Mouse (Mus musculus): Measurements from ENCODE around the gene Mfap1b.

GRCm38 (mm10) chr2:121446506-121446905, 27.4 kb downstream of the Mfap1b start:
- no peak for TF ChIP-seq CTCF (IDR thresholded peaks at IDR 0.05; ENCODE audit: control insufficient read depth, insufficient read depth, low read length)
- no peak for TF ChIP-seq POLR2A (IDR thresholded peaks at IDR 0.05; ENCODE audit: borderline replicate concordance, control insufficient read depth, low read depth, low read length)
